Mouse (Mus musculus): ENCODE results near the gene Gm9887. TPM values are rescaled to one million over a fixed set of nuclear protein-coding genes. Genes with fewer than 3 reads are reported as not detected.

Gm9887 gene
- polyA plus RNA-seq, 1 experiment from 2014 or later = 1.8 TPM

DNA sequence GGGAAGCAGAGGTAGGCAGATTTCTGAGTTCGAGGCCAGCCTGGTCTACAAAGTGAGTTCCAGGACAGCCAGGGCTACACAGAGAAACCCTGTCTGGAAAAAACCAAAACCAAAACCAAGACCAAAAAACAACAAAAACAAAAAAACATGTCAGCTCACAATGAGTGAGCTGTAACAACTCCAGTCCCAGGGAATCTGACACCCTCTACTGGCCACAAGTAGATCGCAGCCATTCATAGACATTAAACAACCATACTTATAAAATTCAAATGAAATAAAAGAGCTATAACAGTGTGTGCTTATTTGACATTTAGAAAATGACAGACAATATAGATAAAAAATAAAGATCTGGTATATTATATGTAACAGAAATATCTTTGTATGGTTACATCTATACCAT lies 38.7 kb downstream of the Gm9887 start:
- no peaks in the 10 kb centered on the region for H3K27me3 ChIP-seq
- 86% methylated on average over 2 of the region's 2 CpGs for WGBS
- no peak overlapping the region for H3K9ac ChIP-seq
- no peak overlapping the region for H3K4me2 ChIP-seq
- H3K9me3 ChIP-seq = no peaks in the 10 kb centered on the region
- ATAC-seq (ENCODE audit: insufficient number of reproducible peaks, low FRiP score, low TSS enrichment, low read depth) = no peak
- H3K36me3 ChIP-seq = peaks cover 56% of the 10 kb centered on the region
- no peak overlapping the region for H3K4me3 ChIP-seq
- no peaks in the 10 kb centered on the region for H3K4me1 ChIP-seq
- no peak overlapping the region for H3K27ac ChIP-seq

GRCm38 (mm10) chr12:69332147-69332546 lies 40.1 kb downstream of the Gm9887 start:
- H3K27ac ChIP-seq = no peak overlapping the region
- ATAC-seq (ENCODE audit: insufficient number of reproducible peaks, low FRiP score, low TSS enrichment, low read depth) = no peak
- no peaks in the 10 kb centered on the region for H3K9me3 ChIP-seq
- H3K4me3 ChIP-seq = no peak overlapping the region
- H3K27me3 ChIP-seq = no peaks in the 10 kb centered on the region
- no peak overlapping the region for H3K9ac ChIP-seq
- no peak overlapping the region for H3K4me2 ChIP-seq
- WGBS = 97% methylated on average over 1 of the region's 1 CpGs
- H3K36me3 ChIP-seq = peaks cover 57% of the 10 kb centered on the region
- H3K4me1 ChIP-seq = no peaks in the 10 kb centered on the region

- Histone ChIP-seq H3K9me3 (no peaks in the 10 kb centered on the region), H3K27me3 (no peaks in the 10 kb centered on the region), H3K27ac (no peak overlapping the region), H3K36me3 (peaks cover 53% of the 10 kb centered on the region), H3K4me3 (no peak overlapping the region), H3K4me2 (no peak overlapping the region), H3K4me1 (no peaks in the 10 kb centered on the region), H3K9ac (no peak overlapping the region)
- no peak for ATAC-seq (ENCODE audit: insufficient number of reproducible peaks, low FRiP score, low TSS enrichment, low read depth)
- 90% methylated on average over 3 of the region's 3 CpGs for WGBS
Measured at GRCm38 (mm10) chr12:69331187-69331586, 41.1 kb downstream of the Gm9887 start.

Small RNAs within 50 kb of the gene (microRNA-seq; reads per million reads assigned to microRNA genes)
- not detected for gene Gm47299
- not detected for gene Gm47305

Other genes starting within 250 kb of the Gm9887 start
- gene Rps29, start 213.3 kb downstream of the Gm9887 start, polyA plus RNA-seq (2015; fragmentation: Nextera tagmentation; extraction: Ambion mirVana) = 1,239 and 1,758 TPM in 2 replicates
- 19.5 and 21.3 TPM in 2 replicates for gene Lrr1, start 203.6 kb downstream of the Gm9887 start, polyA plus RNA-seq (2015; fragmentation: Nextera tagmentation; extraction: Ambion mirVana)
- 551 and 592 TPM in 2 replicates for gene Rpl36al, start 188.4 kb downstream of the Gm9887 start, polyA plus RNA-seq (2015; fragmentation: Nextera tagmentation; extraction: Ambion mirVana)
- 63.4 and 65.2 TPM in 2 replicates for gene Mgat2, start 188.3 kb downstream of the Gm9887 start, polyA plus RNA-seq (2015; fragmentation: Nextera tagmentation; extraction: Ambion mirVana)
- gene Gm49383, start 175.4 kb downstream of the Gm9887 start, polyA plus RNA-seq (2015; fragmentation: Nextera tagmentation; extraction: Ambion mirVana) = 28.2 and 30.7 TPM in 2 replicates
- gene Dnaaf2, start 174.0 kb downstream of the Gm9887 start, polyA plus RNA-seq (2015; fragmentation: Nextera tagmentation; extraction: Ambion mirVana) = 8.2 and 8.8 TPM in 2 replicates
- 24.2 and 24.4 TPM in 2 replicates for gene Gm49384, start 168.2 kb downstream of the Gm9887 start, polyA plus RNA-seq (2015; fragmentation: Nextera tagmentation; extraction: Ambion mirVana)
- gene Pole2, start 144.3 kb downstream of the Gm9887 start, polyA plus RNA-seq (2015; fragmentation: Nextera tagmentation; extraction: Ambion mirVana) = 23.1 and 24.0 TPM in 2 replicates
- 7.6 and 10.6 TPM in 2 replicates for gene Klhdc1, start 131.3 kb downstream of the Gm9887 start, polyA plus RNA-seq (2015; fragmentation: Nextera tagmentation; extraction: Ambion mirVana)
- 105 and 111 TPM in 2 replicates for gene Klhdc2, start 75.8 kb downstream of the Gm9887 start, polyA plus RNA-seq (2015; fragmentation: Nextera tagmentation; extraction: Ambion mirVana)
- 84.7 and 88.7 TPM in 2 replicates for gene Nemf, start 15.3 kb downstream of the Gm9887 start, polyA plus RNA-seq (2015; fragmentation: Nextera tagmentation; extraction: Ambion mirVana)
- gene Arf6, start 308 bp downstream of the Gm9887 start, polyA plus RNA-seq (2015; fragmentation: Nextera tagmentation; extraction: Ambion mirVana) = 59.8 and 73.7 TPM in 2 replicates
- 29.4 TPM in 2 replicates for gene Vcpkmt, start 210.6 kb upstream of the Gm9887 start, polyA plus RNA-seq (2015; fragmentation: Nextera tagmentation; extraction: Ambion mirVana)

Data from limb, embryonic 15.5 days (tissue).